Mouse (Mus musculus): ENCODE results near the gene Gys1. TPM values are rescaled to one million over a fixed set of nuclear protein-coding genes. Genes with fewer than 3 reads are reported as not detected.

The Gys1 gene
- polyA plus RNA-seq, 1 experiment from 2014 or later: 45.9 TPM

GRCm38 (mm10) chr7:45406157-45407156 lies 28.2 kb upstream of the Gys1 start:
- peaks cover 68% of the 10 kb centered on the region for H3K27me3 ChIP-seq
- peak overlapping the region; percentile 72 for H3K4me2 ChIP-seq (replicated peaks)
- H3K4me1 ChIP-seq: peaks cover 17% of the 10 kb centered on the region
- no peak; the same call in 1 of the 2 replicates for ATAC-seq (ENCODE audit: low FRiP score, low read depth)
- no peak overlapping the region for H3K27ac ChIP-seq
- 2% methylated on average over 113 of the region's 114 CpGs for WGBS
- H3K36me3 ChIP-seq: no peaks in the 10 kb centered on the region
- H3K4me3 ChIP-seq: peak overlapping the region; percentile 48
- no peaks in the 10 kb centered on the region for H3K9me3 ChIP-seq
- H3K9ac ChIP-seq: peak overlapping the region; percentile 57

DNA sequence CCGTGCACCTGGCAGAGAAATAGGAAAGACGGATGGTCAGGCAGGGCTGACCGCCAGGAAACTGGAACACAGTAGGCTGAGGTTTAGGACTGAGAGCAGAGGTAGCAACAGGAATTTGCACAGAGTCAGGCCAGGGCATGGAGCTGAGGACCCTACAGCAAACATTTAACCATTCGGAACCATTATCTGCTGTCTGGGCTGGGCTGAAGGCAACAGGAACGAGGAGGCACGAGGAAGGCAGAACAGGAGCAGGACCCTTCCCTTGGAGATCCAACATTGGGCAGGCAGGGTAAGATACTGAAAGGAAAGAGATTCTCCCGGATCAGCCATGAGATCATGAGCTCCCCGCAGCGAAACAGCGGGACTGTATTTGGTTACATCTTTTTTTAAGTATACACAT lies 26.8 kb upstream of the Gys1 start:
- no peak for ATAC-seq (ENCODE audit: low FRiP score, low read depth)
- WGBS: 83% methylated on average over 10 of the region's 10 CpGs
- Histone ChIP-seq H3K4me3 (no peak overlapping the region), H3K36me3 (no peaks in the 10 kb centered on the region), H3K27me3 (peaks cover 81% of the 10 kb centered on the region), H3K4me2 (replicated peaks) (no peak overlapping the region), H3K9me3 (no peaks in the 10 kb centered on the region), H3K9ac (no peak overlapping the region), H3K4me1 (peaks cover 17% of the 10 kb centered on the region), H3K27ac (no peak overlapping the region)

DNA sequence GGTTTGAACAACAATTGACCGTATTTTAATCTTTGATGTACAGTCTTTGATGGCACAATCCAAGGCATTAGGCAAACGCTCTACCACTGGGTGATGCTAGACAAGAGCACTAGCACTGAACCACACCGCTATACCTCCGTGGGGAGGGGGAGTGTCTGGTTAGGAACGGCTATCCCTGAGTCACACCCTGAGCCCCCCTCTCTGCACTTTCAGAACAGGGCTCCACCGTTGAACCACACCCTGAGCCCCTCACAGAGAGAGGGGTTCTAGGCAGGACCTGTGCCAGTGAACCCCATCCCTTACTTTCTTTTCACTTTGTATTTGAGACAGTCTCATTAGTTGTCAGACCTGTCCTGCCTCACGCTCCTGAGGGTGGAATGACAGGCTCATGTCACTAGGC lies 26.3 kb upstream of the Gys1 start:
- Histone ChIP-seq H3K4me3 (no peak overlapping the region), H3K27me3 (peaks cover 86% of the 10 kb centered on the region), H3K4me1 (peaks cover 21% of the 10 kb centered on the region), H3K27ac (no peak overlapping the region), H3K4me2 (replicated peaks) (no peak overlapping the region), H3K9ac (no peak overlapping the region), H3K9me3 (no peaks in the 10 kb centered on the region), H3K36me3 (no peaks in the 10 kb centered on the region)
- no peak for ATAC-seq (ENCODE audit: low FRiP score, low read depth)
- 64% methylated on average over 7 of the region's 7 CpGs for WGBS

DNA sequence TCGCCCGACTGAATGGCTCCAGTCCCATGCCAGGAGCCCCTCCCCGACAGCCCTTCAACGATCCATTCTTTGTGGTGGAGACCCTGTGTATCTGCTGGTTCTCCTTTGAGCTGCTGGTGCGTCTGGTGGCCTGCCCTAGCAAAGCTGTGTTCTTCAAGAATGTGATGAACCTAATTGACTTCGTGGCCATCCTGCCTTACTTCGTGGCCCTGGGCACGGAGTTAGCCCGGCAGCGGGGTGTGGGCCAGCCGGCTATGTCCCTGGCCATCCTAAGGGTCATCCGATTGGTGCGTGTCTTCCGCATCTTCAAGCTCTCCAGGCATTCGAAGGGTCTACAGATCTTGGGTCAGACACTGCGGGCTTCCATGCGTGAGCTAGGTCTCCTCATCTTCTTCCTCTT lies 25.7 kb upstream of the Gys1 start:
- Histone ChIP-seq H3K4me2 (replicated peaks) (no peak overlapping the region), H3K4me3 (no peak overlapping the region), H3K36me3 (no peaks in the 10 kb centered on the region), H3K9me3 (no peaks in the 10 kb centered on the region), H3K4me1 (peaks cover 27% of the 10 kb centered on the region), H3K9ac (no peak overlapping the region), H3K27ac (no peak overlapping the region), H3K27me3 (peaks cover 92% of the 10 kb centered on the region)
- WGBS: 90% methylated on average over 17 of the region's 17 CpGs
- ATAC-seq (ENCODE audit: low FRiP score, low read depth): no peak

DNA sequence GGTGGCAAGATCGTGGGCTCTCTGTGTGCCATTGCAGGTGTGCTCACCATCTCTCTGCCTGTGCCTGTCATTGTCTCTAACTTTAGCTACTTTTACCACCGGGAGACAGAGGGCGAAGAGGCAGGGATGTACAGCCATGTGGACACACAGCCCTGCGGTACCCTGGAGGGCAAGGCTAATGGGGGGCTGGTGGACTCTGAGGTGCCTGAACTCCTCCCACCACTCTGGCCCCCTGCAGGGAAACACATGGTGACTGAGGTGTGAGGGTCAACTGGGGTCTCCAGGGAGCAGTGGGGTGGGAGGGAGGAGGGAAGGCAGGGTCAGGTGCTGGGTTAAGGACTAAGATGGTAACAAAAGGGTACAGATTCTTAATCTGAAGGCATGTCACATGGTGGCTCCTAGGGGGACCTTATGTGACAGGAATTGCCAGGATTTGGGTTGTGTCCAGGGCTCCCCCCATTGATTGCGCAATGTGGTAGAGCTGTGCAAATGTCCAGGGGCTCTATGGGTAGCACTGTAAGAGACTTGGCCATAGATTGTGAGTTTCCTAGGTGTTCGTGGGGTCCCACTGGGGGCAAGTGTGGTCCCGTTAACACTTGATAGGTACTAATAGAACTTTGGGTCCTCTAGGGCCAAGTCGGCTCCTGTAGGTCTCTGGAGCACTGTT lies 25.0 kb upstream of the Gys1 start:
- peaks cover 99% of the 10 kb centered on the region for H3K27me3 ChIP-seq

DNA sequence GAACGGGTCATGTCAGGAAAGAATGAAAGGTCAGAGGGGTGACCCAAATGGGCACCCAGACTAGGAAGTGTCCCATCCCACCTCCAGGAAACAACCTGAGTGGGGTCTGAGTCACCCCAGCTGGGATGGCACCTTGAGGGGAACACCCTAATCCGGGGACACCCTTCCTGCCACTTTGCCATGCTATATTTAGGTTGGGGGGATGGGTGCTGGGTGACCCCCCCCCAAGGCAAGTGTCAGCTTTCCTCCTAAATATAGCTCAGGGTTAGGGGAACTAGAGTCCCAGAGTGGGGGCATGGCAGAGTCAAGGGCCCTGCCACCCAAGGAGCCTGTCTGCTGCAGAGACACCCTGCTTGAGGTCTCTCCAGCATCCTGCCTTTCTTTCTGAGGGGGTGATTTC lies 22.2 kb upstream of the Gys1 start:
- Histone ChIP-seq H3K4me1 (peaks cover 25% of the 10 kb centered on the region), H3K9ac (no peak overlapping the region), H3K27me3 (peaks cover 99% of the 10 kb centered on the region), H3K4me2 (replicated peaks) (no peak overlapping the region), H3K9me3 (no peaks in the 10 kb centered on the region), H3K4me3 (no peak overlapping the region), H3K27ac (no peak overlapping the region), H3K36me3 (no peaks in the 10 kb centered on the region)
- WGBS: 83% methylated on average over 2 of the region's 2 CpGs
- no peak for ATAC-seq (ENCODE audit: low FRiP score, low read depth)

More for the DNA sequence above, 25.0 kb upstream of the Gys1 start:
- Histone ChIP-seq H3K9ac (no peak overlapping the region), H3K9me3 (no peaks in the 10 kb centered on the region), H3K4me2 (replicated peaks) (no peak overlapping the region), H3K27ac (no peak overlapping the region), H3K36me3 (no peaks in the 10 kb centered on the region), H3K4me3 (no peak overlapping the region), H3K4me1 (peaks cover 32% of the 10 kb centered on the region)
- WGBS: 88% methylated on average over 8 of the region's 8 CpGs
- ATAC-seq (ENCODE audit: low FRiP score, low read depth): no peak

- H3K4me3 ChIP-seq: peak within 1 kb of the TSS; percentile 58
- peaks cover 99% of the 10 kb centered on the region for H3K27me3 ChIP-seq
- WGBS: 2% methylated on average over 41 of the region's 45 CpGs
- peak within 1 kb of the TSS; percentile 68 for H3K9ac ChIP-seq
- peak within 1 kb of the TSS; percentile 45; the same call in 1 of the 2 replicates for H3K27ac ChIP-seq
- peak; percentile 66 for ATAC-seq (ENCODE audit: low FRiP score, low read depth)
- H3K4me2 ChIP-seq (replicated peaks): peak within 1 kb of the TSS; percentile 82
- H3K4me1 ChIP-seq: peaks cover 33% of the 10 kb centered on the region
- no peaks in the 10 kb centered on the region for H3K9me3 ChIP-seq
- H3K36me3 ChIP-seq: no peaks in the 10 kb centered on the region
Measured at GRCm38 (mm10) chr7:45413113-45413863, 21.4 kb upstream of the Gys1 start, which contains the start of gene Ntf5. Ntf5 (plus strand) TSS chr7:45413695.

DNA sequence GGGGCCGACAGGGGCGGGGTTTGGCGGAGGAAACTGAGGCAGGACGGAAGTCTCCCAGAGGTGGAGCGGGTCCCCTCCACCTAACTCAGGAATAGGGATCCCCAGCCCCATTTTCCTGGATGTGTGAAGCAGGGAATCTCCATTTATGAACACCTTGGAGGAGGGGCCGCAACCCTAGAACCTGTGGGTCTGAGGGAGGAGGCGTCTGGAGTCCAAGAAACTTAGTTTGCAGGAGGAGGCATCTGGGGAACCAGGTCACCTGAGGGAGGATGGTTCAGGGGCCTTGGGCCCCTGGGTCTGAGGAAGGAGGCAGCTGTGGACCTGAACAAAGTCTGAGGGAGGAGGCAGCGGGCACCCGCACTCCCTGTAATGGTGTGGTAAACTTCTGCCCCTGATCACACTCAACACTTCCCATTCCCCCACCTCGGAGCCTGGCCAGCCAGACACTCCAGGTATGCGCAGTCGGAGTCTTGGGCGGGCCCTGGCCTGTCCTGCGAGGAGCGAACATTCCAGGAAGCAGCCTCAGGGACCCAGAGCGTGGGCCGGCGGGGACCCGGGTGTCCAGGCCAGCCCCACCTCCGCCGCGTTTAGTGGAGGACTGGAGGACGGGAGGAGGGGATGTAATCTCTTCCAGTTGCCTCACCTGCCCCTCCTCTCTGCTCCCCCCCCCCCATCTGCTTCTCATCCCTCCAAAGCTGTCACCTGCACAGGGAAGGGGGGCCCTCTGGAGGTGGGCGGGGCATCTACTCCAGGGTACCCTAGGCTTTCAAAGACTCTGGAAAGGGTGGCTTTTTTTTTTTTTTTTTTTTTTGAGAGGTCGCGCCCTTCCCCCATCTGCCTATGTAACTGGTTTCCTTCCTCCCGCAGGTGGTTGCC lies 20.5 kb upstream of the Gys1 start:
- Histone ChIP-seq H3K36me3 (no peaks in the 10 kb centered on the region), H3K27me3 (peaks cover 99% of the 10 kb centered on the region), H3K9me3 (no peaks in the 10 kb centered on the region), H3K4me2 (replicated peaks) (peak overlapping the region; percentile 82), H3K4me1 (peaks cover 36% of the 10 kb centered on the region), H3K4me3 (peak overlapping the region; percentile 58), H3K27ac (peak overlapping the region; percentile 45; the same call in 1 of the 2 replicates), H3K9ac (peak overlapping the region; percentile 68)
- 1% methylated on average over 27 of the region's 27 CpGs for WGBS
- ATAC-seq (ENCODE audit: low FRiP score, low read depth): peak; percentile 36; the same call in 1 of the 2 replicates

DNA sequence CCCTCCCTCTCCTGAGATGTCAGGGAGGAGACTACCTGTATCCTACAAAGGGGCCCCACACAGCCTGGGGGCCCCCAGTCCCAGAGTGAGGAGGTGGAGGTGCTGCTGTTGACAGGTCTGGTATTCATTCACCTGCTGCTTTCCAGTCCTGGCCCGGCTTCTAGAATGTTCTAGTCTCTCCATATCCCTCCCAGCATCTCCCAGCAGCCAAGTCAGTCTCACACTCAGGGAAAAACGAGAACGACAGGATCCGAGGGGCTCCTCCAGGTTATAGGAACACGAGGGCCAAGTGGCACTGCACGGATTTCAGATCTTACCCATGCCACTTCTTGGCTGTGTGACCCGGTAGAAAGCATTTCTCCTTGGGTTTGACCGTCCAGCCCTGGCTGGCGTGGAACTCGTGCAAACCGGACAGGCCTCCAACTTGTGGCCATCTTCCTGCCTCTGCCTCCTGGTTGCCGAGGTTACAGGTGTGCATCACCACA lies 19.9 kb upstream of the Gys1 start:
- Histone ChIP-seq H3K4me2 (replicated peaks) (peak overlapping the region; percentile 82), H3K4me3 (peak overlapping the region; percentile 58; the same call in 1 of the 2 replicates)
- 41% methylated on average over 12 of the region's 12 CpGs for WGBS

DNA sequence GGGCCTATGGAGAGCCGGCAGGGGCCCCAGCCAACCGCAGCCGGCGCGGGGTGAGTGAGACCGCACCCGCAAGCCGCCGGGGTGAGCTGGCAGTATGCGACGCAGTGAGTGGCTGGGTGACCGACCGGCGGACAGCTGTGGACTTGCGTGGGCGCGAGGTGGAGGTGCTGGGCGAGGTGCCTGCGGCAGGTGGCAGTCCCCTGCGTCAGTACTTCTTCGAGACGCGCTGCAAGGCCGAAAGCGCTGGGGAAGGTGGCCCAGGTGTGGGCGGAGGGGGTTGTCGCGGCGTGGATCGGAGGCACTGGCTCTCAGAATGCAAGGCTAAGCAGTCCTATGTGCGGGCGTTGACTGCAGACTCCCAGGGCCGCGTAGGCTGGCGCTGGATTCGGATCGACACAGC lies 19.0 kb upstream of the Gys1 start:
- Histone ChIP-seq H3K36me3 (peaks cover 2% of the 10 kb centered on the region; the same call in 1 of the 2 replicates), H3K9me3 (no peaks in the 10 kb centered on the region), H3K4me1 (peaks cover 47% of the 10 kb centered on the region), H3K4me3 (peak overlapping the region; percentile 19), H3K27ac (no peak overlapping the region), H3K9ac (peak overlapping the region; percentile 39; the same call in 1 of the 2 replicates), H3K27me3 (peaks cover 99% of the 10 kb centered on the region), H3K4me2 (replicated peaks) (peak overlapping the region; percentile 43)
- WGBS: 12% methylated on average over 37 of the region's 37 CpGs
- ATAC-seq (ENCODE audit: low FRiP score, low read depth): no peak

More for the DNA sequence above, 19.9 kb upstream of the Gys1 start:
- Histone ChIP-seq H3K27me3 (peaks cover 99% of the 10 kb centered on the region), H3K27ac (no peak overlapping the region), H3K9me3 (no peaks in the 10 kb centered on the region), H3K4me1 (peaks cover 38% of the 10 kb centered on the region), H3K36me3 (no peaks in the 10 kb centered on the region), H3K9ac (no peak overlapping the region)
- ATAC-seq (ENCODE audit: low FRiP score, low read depth): no peak

Measured in limb, embryonic 13.5 days (tissue).